Mouse (Mus musculus): ENCODE results near the gene Atrnl1. TPM values are rescaled to one million over a fixed set of nuclear protein-coding genes. Genes with fewer than 3 reads are reported as not detected.
"Not testable (repeated sequence)": the region's sequence is repeated elsewhere in the genome, so short reads cannot be mapped to it uniquely, and the experiment has no call there.

The Atrnl1 gene
- polyA plus RNA-seq, 1 experiment: 6.9 TPM

DNA sequence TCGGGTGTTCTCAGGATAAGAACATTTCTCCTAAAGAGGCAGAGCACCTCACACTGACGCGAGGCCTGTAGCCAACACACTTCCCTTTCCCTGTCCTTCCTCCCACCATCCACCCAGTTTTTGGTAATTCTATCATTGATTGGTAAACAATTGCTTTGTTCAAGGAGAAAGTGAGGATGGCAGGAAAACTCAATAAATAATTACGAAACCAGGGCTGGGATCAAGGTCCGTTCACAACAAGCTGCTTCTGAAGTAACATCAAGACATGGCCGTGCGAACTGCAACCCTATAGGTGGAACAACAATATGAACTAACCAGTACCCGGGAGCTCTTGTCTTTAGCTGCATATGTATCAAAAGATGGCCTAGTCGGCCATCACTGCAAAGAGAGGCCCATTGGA lies 439.6 kb downstream of the Atrnl1 start:
- not testable (repeated sequence) for H3K27ac ChIP-seq (replicated peaks; ENCODE audit: low read depth, low read length); H3K4me3 ChIP-seq (ENCODE audit: insufficient read depth, low read depth, low read length); H3K4me1 ChIP-seq (ENCODE audit: control insufficient read depth, insufficient read depth, insufficient read length, low read length)

- H3K4me3 ChIP-seq (ENCODE audit: insufficient read depth, low read depth, low read length): no peak overlapping the region
- no peak overlapping the region for H3K27ac ChIP-seq (replicated peaks; ENCODE audit: low read depth, low read length)
- H3K4me1 ChIP-seq (ENCODE audit: control insufficient read depth, insufficient read depth, insufficient read length, low read length): no peaks in the 10 kb centered on the region
Measured at GRCm38 (mm10) chr19:58050986-58051385, 440.2 kb downstream of the Atrnl1 start.

GRCm38 (mm10) chr19:58051905-58052304 lies 441.1 kb downstream of the Atrnl1 start:
- Histone ChIP-seq H3K4me3 (ENCODE audit: insufficient read depth, low read depth, low read length) (no peak overlapping the region), H3K4me1 (ENCODE audit: control insufficient read depth, insufficient read depth, insufficient read length, low read length) (no peaks in the 10 kb centered on the region), H3K27ac (replicated peaks; ENCODE audit: low read depth, low read length) (no peak overlapping the region)

GRCm38 (mm10) chr19:58052444-58053135 lies 441.8 kb downstream of the Atrnl1 start:
- no peak overlapping the region for H3K27ac ChIP-seq (replicated peaks; ENCODE audit: low read depth, low read length)
- no peaks in the 10 kb centered on the region for H3K4me1 ChIP-seq (ENCODE audit: control insufficient read depth, insufficient read depth, insufficient read length, low read length)
- no peak overlapping the region for H3K4me3 ChIP-seq (ENCODE audit: insufficient read depth, low read depth, low read length)

GRCm38 (mm10) chr19:58059719-58060118 lies 448.9 kb downstream of the Atrnl1 start:
- Histone ChIP-seq H3K4me3 (ENCODE audit: insufficient read depth, low read depth, low read length) (no peak overlapping the region), H3K4me1 (ENCODE audit: control insufficient read depth, insufficient read depth, insufficient read length, low read length) (peaks cover 7% of the 10 kb centered on the region; the same call in 1 of the 2 replicates), H3K27ac (replicated peaks; ENCODE audit: low read depth, low read length) (no peak overlapping the region)

GRCm38 (mm10) chr19:58060199-58060853 lies 449.5 kb downstream of the Atrnl1 start:
- no peak overlapping the region for H3K4me3 ChIP-seq (ENCODE audit: insufficient read depth, low read depth, low read length)
- no peak overlapping the region for H3K27ac ChIP-seq (replicated peaks; ENCODE audit: low read depth, low read length)
- peaks cover 9% of the 10 kb centered on the region; the same call in 1 of the 2 replicates for H3K4me1 ChIP-seq (ENCODE audit: control insufficient read depth, insufficient read depth, insufficient read length, low read length)

DNA sequence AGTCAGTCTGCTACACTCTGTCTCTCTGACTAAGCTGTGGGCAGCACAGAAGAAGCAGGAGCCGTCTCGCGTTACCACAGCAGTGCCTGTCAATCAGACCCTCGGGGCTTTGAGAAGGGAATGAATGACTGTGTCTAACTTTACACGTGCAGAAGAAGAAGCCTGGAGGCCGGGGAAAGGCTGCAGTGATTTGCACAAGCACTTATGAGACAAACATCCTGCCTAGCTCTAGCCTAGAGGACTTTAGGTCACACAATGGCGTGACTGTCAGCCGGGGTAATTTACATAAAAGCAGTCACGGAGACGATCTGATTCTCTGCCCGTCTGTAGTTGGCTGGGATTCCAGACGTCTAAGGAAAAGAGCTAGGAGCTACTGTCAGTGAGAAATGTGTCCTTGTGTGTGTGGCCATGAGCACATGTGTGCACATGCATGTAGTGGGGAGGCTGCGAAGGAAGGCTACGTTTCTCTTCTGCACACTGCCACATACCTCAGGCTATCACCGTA lies 450.1 kb downstream of the Atrnl1 start:
- H3K4me1 ChIP-seq (ENCODE audit: control insufficient read depth, insufficient read depth, insufficient read length, low read length): peaks cover 9% of the 10 kb centered on the region; the same call in 1 of the 2 replicates
- H3K27ac ChIP-seq (replicated peaks; ENCODE audit: low read depth, low read length): no peak overlapping the region
- no peak overlapping the region for H3K4me3 ChIP-seq (ENCODE audit: insufficient read depth, low read depth, low read length)

DNA sequence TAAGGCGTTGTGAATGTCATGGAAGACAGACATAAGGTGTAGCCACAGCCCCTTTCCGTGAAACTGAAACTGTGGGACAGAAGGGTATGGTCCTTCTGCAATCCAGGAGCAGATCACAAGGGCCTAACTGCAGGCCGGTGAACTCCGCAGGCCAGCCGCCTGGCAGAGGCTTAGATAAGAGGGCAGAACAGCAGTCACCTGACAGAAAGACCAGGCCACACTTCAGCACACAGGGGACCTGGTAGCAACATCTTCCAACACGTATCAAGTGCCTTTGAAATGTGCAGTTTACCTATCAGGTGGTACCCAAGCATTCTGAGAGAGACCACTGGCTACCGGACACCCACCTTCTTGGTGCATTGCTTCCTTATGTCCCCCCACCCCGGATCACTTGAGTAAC lies 451.1 kb downstream of the Atrnl1 start:
- H3K4me3 ChIP-seq (ENCODE audit: insufficient read depth, low read depth, low read length): no peak overlapping the region
- H3K27ac ChIP-seq (replicated peaks; ENCODE audit: low read depth, low read length): no peak overlapping the region
- peaks cover 9% of the 10 kb centered on the region; the same call in 1 of the 2 replicates for H3K4me1 ChIP-seq (ENCODE audit: control insufficient read depth, insufficient read depth, insufficient read length, low read length)

- Histone ChIP-seq H3K4me1 (ENCODE audit: control insufficient read depth, insufficient read depth, insufficient read length, low read length) (peaks cover 9% of the 10 kb centered on the region; the same call in 1 of the 2 replicates), H3K27ac (replicated peaks; ENCODE audit: low read depth, low read length) (no peak overlapping the region), H3K4me3 (ENCODE audit: insufficient read depth, low read depth, low read length) (no peak overlapping the region)
Measured at GRCm38 (mm10) chr19:58063541-58063940, 452.7 kb downstream of the Atrnl1 start.

- no peak overlapping the region for H3K4me3 ChIP-seq (ENCODE audit: insufficient read depth, low read depth, low read length)
Measured at GRCm38 (mm10) chr19:58064116-58065000, 453.5 kb downstream of the Atrnl1 start.

GRCm38 (mm10) chr19:58065001-58065314 lies 454.1 kb downstream of the Atrnl1 start:
- Histone ChIP-seq H3K4me3 (ENCODE audit: insufficient read depth, low read depth, low read length) (no peak overlapping the region), H3K27ac (replicated peaks; ENCODE audit: low read depth, low read length) (no peak overlapping the region), H3K4me1 (ENCODE audit: control insufficient read depth, insufficient read depth, insufficient read length, low read length) (peaks cover 9% of the 10 kb centered on the region; the same call in 1 of the 2 replicates)

More at GRCm38 (mm10) chr19:58064116-58065000, 453.5 kb downstream of the Atrnl1 start:
- peak overlapping the region; percentile 45; the same call in 1 of the 2 replicates for H3K27ac ChIP-seq (replicated peaks; ENCODE audit: low read depth, low read length)
- H3K4me1 ChIP-seq (ENCODE audit: control insufficient read depth, insufficient read depth, insufficient read length, low read length): peaks cover 9% of the 10 kb centered on the region; the same call in 1 of the 2 replicates

GRCm38 (mm10) chr19:58065514-58065913 lies 454.7 kb downstream of the Atrnl1 start:
- Histone ChIP-seq H3K4me3 (ENCODE audit: insufficient read depth, low read depth, low read length) (no peak overlapping the region), H3K27ac (replicated peaks; ENCODE audit: low read depth, low read length) (no peak overlapping the region), H3K4me1 (ENCODE audit: control insufficient read depth, insufficient read depth, insufficient read length, low read length) (peaks cover 9% of the 10 kb centered on the region; the same call in 1 of the 2 replicates)

GRCm38 (mm10) chr19:58068114-58068513 lies 457.3 kb downstream of the Atrnl1 start:
- Histone ChIP-seq H3K4me3 (ENCODE audit: insufficient read depth, low read depth, low read length) (no peak overlapping the region), H3K27ac (replicated peaks; ENCODE audit: low read depth, low read length) (no peak overlapping the region), H3K4me1 (ENCODE audit: control insufficient read depth, insufficient read depth, insufficient read length, low read length) (peaks cover 9% of the 10 kb centered on the region; the same call in 1 of the 2 replicates)

GRCm38 (mm10) chr19:58068958-58069357 lies 458.1 kb downstream of the Atrnl1 start:
- no peak overlapping the region for H3K27ac ChIP-seq (replicated peaks; ENCODE audit: low read depth, low read length)
- H3K4me1 ChIP-seq (ENCODE audit: control insufficient read depth, insufficient read depth, insufficient read length, low read length): peaks cover 8% of the 10 kb centered on the region; the same call in 1 of the 2 replicates
- H3K4me3 ChIP-seq (ENCODE audit: insufficient read depth, low read depth, low read length): no peak overlapping the region

DNA sequence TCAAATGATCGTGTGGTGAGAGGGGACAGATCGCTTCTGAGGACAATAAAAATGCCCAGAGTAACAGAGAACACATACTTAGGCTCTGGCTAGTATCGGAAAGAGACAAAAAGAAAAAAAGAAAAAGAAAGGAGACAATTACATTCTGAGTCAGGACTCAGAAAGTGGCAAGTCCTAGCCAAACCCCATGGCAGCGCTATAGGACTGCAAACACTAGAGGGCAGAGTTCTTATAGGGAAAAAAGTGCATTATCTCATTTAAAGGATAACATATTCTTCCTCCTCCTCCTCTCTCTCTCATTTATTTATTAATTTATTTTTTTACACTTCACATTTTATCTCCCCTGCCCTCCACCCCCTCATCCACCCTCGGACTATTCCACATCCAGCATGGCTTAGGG lies 461.6 kb downstream of the Atrnl1 start:
- no peak overlapping the region for H3K4me3 ChIP-seq (ENCODE audit: insufficient read depth, low read depth, low read length)

More for the DNA sequence above, 461.6 kb downstream of the Atrnl1 start:
- Histone ChIP-seq H3K4me1 (ENCODE audit: control insufficient read depth, insufficient read depth, insufficient read length, low read length) (no peaks in the 10 kb centered on the region), H3K27ac (replicated peaks; ENCODE audit: low read depth, low read length) (no peak overlapping the region)
